Mouse (Mus musculus) heart, postnatal 10 days (tissue): ENCODE measurements around the gene Umad1. TPM values are rescaled to one million over a fixed set of nuclear protein-coding genes. Genes with fewer than 3 reads are reported as not detected.
A peak's percentile ranks its signal among the peaks of the same experiment; 100 is the strongest.

Source experiments
- DNase-seq, 2 experiments: peaks; one replicate each; pipeline ENCODE4 v3.0.0; 2021
- intact Hi-C: fragments of 180-260 bp; cut with DNase I; formaldehyde crosslinking; loops from one replicate; pipeline ENCODE4 v1.15.1; 2025
- total RNA-seq, 2 experiments: library from RNA; stranded (reverse); gene quantifications; 2 replicates each; pipeline ENCODE4 v1.2.3; 2021

The Umad1 gene
- total RNA-seq, 2 experiments from 2014 or later: 11.5 to 12.2 TPM

DNA sequence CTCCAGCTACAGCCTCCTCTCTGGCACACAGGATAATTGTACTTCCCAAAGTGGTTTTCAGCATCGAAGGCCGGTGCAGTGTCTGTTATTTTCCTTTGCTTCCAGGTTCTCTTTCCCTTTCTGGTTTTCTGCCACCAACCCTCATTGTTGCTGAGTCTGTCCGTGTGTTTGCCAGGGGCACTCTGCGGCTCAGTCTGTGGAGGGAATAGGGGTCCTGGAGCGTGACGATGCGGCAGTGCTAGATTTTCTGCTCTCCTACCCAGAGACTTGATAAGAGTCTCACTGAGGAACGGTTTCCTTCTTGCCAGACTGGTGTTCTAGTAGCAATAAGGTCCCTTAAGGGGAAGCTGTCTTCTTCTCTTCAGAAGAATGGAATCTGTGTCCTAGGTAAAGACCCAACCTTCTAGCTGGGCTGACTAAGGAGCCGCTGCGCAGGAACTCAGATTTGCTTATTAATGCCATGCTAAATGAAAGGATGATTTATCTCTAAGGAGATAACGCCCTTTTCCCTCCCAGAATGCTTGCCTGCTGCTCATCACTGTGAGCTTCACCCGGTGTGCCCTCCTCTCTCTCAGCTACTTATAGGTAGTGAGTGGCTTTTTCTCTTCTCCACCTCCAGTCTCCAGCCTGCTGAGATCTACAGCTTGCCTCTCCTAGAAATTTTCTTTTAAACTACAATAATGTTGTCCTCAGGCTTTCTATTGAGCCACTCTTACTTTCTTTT, 105.1 kb downstream of the Umad1 start:
- DNase-seq: no peak
- intact Hi-C loops: no loop called here

DNA sequence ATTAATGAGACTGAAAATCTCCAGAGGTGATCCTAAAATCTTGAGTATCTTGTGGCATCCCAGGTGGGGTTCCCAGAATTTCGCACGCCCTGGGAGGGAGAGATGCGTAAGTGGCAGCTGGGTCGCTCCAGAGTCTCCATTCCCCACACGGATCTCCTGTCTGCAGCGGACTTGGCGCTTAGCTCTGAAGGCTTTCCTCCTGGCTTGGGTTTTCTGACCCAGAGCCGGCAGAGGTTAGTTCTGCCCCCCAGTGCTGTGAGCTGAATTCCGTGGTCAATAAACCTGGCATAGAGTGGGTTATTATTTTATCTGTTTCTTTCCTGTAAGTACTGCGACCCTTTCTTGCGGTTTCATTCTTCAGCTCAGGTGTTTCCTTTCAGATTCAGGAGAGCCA, 105.7 kb downstream of the Umad1 start:
- intact Hi-C loops: no loop called here
- DNase-seq: no peak

DNA sequence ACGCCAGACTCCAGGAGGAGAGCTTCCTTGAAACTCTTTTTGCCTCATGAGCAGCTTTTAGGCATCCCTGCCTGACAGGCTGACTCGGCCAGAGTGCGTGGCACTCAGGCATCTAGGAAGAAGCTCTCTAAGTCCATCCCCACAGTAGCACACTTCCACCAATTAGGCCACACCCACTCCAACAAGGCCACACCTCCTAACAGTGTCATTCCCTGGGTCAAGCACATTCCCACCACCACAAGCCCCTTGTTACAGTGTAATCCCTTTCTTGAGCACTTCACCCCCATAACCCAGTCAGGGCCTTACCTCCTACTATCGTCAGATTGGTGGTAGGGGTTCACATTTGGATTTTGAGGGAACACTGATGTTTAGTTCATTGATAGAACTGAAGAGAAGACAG, 108.6 kb downstream of the Umad1 start:
- no peak for DNase-seq
- intact Hi-C loops: no loop called here

DNA sequence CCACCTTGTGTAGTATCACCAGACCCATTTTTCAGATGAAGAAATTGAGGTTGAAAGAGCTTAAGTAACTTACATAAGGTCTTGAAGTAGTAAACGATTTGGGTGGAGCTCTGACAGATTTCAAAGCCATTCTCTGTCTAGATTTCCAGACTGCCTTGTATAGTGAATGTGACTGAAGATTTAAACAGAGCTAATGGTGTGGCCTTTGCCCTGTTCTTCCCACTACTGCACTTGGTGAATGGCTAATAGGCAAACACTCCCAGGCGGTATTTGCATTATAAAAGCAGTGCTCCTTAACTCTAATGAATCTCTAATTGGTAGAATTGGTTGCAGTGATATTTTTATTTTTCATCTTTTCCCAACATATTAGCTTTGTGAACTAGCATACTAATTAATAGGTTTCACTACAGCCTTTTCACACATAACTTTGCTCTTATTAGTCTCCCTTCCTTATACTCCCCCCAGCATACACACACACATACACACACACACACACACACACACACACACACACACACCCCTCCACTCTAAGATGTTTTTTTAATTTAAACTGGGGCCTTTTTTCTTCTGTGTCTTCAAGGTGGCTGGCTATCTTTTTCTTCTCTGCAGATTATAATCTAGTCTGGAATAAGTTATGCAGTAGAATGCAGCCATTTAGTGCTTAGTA, 109.2 kb downstream of the Umad1 start:
- no peak for DNase-seq
- intact Hi-C loops: no loop called here

DNA sequence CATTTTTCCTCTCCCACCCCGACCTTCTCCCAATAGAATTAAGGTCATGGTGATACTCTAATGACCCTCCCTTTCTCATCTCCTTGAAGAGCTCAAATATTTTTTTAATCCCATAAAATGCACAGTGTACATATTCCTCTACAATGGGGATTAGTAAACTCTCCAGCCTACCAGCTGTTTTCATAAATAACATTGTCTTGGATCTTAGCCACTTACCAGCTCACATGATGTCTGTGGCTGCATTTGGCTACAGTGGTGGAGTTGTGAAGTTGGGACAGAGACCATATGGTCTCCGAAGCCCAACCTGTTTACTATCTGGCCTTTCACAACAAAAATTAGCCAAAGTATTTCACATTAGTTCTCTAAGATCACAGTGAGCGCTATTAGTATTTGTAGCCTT, 111.5 kb downstream of the Umad1 start:
- peak; percentile 47 to 57 for DNase-seq
- intact Hi-C loops: no loop called here

DNA sequence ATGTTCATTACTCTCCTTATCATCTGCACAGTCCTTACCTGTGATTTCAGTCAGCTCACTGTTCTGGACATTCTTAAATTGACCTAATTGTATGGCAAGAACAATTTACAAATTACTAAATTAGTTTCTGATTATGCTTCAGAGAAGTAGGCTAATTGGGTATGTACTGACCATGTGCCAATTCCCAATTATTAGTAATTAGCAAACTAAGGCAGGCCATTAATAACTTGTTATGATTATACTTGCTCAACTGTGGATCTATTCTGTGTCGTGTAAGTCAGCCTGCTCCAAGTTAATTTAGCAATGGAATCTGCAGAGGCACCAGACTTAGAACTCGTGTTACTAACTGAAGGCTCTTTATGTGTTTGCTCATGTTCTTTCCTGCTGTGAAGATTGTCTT, 114.0 kb downstream of the Umad1 start:
- intact Hi-C loops: no loop called here
- no peak for DNase-seq

DNA sequence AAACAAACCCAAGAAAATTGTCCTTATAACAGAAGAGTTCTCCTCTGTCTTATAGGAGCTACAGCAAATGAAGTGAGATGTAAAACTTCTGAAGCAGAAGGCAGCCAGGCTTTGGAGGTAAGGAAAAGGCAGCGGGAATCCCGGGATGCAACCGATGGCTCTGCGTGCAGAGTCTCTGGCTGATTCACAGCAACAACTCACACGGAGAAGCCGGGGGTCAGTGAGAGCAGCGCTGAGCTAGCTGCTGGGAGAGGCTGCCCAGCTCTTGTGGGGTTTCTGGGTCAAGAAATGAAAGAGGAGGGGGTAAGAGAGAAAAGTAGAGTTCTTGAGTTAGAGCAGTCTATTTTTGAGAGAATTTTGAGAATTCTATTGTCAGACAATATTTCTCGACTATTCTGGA, 114.8 kb downstream of the Umad1 start:
- intact Hi-C loops: no loop called here
- no peak for DNase-seq

DNA sequence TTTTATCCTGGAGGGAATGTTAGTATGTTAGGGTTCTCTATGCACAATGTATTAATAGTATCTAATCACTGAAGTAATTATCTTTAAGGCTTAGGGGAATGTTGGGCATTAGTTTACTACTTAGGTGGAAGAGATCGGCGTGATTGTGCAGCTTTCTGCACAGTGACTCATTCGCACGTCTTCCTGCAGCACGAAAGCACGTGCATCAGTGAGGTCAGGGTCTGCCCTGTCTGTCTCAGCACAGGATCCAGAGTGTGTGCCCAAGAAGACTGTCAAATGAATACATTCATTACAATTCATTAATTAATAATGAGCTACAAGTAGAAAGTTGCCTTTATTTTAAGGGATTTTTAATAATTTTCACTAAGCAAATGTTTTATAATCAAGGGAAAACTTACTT, 115.2 kb downstream of the Umad1 start:
- DNase-seq: no peak
- intact Hi-C loops: no loop called here

DNA sequence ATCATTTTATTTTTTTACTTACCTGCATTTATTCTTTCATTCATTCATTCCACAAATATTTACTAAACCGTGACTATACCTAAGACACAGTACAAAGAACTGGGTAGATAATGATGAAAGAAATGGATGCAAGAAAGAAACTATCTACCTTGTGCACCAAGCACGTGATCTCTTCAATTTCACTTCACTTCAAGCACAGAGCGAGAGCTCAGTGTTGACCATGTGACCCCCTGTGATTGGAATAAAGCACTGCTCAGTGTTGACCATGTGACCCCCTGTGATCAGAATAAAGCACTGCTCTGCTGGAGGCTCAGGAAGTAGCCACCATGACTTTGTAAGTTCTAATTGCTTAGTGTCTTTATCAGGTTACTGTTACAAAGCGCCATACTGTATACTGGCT, 115.6 kb downstream of the Umad1 start:
- intact Hi-C loops: no loop called here
- DNase-seq: no peak

DNA sequence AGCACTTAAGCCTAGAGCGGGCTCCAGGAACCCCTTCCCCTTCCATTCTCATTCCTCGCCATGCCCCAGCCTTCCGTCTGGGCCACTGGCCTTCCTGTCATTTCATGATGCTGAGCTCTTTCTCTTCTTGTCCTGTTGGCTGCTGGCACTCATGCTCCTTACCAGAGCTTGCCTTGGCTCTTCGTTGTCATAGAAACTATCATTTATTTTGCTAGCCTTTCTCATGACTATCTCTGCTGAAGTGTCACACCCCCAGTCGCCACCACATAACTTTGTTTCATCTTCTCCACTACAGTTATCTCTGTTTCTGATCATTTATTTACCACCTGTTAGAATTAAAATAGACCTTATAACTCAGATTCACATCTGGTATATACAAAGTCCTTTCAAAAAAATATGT, 117.3 kb downstream of the Umad1 start:
- no peak for DNase-seq
- intact Hi-C loops: no loop called here

DNA sequence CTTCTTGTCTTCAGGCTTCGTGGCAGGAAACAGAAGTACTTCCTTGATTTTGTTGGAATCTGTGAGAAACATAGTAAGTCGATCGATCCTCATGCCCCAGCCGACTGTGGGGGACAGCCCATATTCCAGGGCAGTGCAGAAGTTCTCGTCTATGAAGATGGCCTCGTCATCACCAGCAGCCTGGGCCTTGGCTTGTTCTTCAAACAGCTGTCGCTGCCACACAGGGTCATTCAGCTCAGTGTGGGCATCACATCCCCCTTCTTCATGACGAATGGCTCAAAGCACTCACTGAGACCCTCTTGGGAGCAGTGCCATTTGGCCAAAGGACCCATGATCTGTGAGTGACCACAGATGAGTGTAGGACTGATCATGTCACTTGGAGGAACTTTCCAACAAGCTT, 118.6 kb downstream of the Umad1 start:
- DNase-seq: no peak

DNA sequence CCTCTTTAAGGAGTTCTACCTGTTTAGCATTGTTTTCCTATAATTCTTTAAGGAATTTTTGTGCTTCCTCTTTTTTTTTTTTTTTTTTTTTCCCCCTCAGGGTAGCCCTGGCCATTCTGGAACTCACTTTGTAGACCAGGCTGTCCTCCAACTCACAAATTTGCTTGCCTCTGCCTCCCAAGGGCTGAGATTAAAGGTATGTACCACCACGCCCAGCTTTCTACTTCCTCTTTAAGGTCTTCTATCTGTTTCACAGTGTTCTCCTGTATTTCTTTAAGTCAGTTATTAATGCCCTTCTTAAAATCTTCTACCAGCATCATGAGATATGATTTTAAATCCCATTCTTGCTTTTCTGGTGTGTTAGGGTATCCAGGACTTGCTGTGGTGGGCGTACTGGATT, 130.2 kb downstream of the Umad1 start:
- DNase-seq: no peak
- intact Hi-C loops: no loop called here

More for the DNA sequence above, 118.6 kb downstream of the Umad1 start:
- intact Hi-C loops: no loop called here

DNA sequence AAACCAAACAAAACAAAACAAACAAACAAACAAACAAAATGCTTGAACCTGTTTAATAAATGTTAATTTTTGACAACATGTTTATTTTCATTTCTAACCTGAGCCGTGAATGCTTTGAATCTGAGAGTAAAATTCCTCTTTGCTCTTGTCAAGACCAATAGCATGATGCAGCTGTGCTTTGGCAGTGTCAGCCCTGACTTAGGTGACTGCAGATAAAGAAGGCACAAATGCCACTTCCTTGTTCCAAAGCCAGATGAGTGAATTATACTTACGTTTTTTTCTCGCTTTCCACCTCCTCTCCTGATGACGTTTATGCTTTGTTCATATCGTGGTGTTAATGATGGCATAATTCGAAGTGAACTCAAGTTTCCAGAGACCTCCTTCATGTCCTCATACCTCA, 131.2 kb downstream of the Umad1 start:
- DNase-seq: no peak
- intact Hi-C loops: no loop called here

DNA sequence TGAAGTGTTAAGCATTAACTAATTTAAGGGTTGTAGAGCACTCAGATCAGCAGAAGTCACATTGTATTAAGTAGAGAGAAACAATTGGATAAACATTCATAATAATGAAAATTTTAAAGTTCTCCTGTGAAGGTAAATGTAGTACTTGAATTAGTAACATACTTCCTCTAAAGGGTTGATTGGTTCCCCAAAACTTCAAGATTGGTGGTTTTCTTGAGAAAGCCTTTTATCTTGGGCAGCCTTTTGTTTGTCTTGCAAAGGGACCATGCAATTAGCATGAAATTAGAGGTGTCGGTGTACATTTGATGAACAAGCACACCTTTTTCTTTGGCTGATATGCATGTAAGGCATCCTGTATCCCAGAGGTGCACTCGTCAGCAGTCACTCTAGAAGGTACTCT, 131.8 kb downstream of the Umad1 start:
- intact Hi-C loops: no loop called here
- no peak for DNase-seq

DNA sequence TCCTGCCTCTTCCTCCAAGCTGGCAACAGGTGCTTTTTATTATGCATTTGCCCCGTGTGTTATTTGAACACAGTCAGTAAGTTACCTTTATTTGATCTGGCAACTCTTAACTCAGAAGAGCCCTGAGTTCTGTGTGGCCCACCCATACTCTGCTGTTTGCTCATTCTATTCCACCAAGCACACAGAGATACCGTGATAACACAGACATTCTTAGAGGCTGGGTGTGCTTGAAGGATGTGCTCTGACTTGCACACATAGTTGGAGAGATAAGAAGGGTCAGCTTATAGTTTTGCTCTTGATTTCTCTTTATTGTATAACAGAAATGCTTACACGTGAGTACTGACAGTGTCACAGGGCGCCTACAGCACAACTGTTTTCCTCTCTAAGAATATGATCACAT, 133.9 kb downstream of the Umad1 start:
- intact Hi-C loops: no loop called here
- DNase-seq: no peak

DNA sequence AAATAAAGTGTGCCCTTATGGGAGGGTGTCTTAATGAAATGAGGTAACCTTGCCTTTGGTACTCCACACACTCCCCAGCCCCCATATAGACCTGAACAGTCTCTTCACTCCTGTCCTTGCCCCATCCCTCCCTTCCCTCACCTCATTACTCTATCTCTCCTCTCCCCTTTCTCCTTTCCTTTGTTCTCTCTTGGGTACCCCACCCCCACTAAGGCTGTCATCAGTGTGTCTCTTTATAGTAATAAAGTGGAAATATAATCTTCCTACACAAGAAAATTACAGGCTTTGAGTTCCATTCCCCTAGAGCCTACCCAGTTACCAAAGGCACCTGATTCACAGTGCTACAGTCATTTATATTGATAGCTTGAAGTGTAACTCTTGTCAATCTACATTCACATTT, 135.0 kb downstream of the Umad1 start:
- intact Hi-C loops: no loop called here
- DNase-seq: no peak

DNA sequence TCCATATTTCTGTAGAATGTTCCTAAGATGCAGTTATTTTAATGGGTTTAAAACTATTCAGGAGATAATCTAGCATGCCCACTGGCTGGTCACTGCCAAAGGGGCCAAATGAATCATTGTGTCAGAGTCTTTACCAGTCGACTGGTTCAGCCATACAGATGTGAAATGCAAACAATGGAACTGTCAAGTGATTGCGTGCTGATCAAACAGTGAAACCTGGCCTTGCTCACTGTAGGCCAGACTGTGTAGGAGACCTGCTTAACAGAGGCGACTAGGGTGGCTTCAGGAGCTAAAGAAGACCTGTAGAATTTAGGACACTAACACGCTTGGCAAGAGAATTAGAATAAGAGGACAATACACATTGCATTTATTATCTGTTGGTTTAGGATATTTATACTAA, 136.0 kb downstream of the Umad1 start:
- intact Hi-C loops: no loop called here
- no peak for DNase-seq

DNA sequence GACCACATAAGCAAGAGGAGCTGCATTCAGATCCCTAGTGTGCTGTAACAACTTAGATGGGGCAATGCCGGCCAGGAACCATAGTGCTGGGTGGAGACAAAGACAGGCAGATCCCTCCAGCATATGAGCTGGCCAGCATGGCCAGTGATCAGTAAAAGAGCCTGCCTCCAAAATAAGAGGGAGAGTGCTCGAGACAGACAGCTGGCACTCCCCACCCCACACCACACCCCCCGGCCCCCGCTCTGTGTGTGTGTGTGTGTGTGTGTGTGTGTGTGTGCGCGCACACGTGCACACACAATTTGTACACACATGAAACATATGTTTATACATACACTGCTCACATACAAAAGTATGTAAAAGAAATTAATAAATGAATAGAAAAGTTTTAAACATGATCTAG, 138.2 kb downstream of the Umad1 start:
- no peak for DNase-seq
- intact Hi-C loops: no loop called here

DNA sequence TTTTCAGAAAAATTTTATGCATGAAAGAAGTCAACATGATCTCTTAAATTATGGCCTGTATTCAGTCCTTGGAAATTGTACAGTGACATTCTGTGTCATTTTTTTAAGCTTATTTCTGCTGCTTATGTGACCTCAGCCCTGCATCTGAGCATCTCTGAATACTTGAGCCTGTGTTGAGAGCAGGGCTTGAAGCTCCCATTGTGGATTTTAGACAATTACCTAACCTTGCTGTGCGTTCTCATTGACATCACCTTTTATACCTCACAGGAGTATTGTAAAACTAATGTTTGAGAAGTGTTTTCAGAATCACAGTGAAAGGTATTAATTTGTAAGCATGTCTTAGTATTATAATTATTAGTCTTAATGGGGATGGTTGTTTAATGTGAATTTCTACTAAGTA, 140.6 kb downstream of the Umad1 start:
- no peak for DNase-seq
- intact Hi-C loops: loop anchor here (5.0 kb wide), 1 partner anchor 122 kb away; no protein-coding TSS in a partner anchor

DNA sequence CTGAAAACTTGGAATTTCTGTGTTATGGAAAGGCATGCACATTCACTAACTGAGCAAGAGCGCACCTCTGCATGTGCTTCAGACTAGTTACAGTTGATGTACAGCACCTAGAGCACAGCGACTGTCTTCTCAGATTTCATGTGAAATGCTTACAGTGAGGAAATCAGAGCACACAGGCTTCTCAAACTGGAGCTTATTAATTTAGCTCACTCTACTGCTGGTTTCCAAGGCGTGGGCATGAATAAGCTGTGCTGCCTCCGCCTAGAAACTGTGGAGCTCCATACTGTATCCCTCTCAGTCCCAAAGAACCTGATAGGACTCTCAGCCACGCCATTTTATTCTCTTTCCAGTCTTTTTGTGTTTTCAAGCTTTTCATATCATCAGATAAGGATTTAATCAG, 144.0 kb downstream of the Umad1 start:
- intact Hi-C loops: loop anchor here (5.0 kb wide), 1 partner anchor 126 kb away; no protein-coding TSS in a partner anchor

DNA sequence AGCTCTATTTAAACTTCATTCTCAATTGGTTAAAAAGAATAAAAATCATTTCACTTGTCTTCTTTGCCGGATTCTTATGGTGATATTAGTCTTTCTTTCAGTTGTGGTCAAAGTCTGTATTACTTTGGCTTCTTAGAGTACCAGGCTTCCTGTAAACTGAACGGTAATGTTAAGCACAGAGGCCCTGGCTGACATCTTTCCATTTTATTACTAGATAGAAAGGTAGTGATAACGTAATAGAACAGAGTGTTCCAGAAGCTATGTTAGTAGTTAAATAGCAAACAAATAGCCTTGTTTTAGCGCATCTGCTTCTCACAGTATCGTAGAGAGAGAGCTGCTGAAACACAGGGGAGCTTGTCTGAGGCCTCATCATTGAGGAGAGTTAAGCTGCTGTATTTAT, 146.8 kb downstream of the Umad1 start:
- no peak for DNase-seq
- intact Hi-C loops: no loop called here

More for the DNA sequence above, 144.0 kb downstream of the Umad1 start:
- no peak for DNase-seq

DNA sequence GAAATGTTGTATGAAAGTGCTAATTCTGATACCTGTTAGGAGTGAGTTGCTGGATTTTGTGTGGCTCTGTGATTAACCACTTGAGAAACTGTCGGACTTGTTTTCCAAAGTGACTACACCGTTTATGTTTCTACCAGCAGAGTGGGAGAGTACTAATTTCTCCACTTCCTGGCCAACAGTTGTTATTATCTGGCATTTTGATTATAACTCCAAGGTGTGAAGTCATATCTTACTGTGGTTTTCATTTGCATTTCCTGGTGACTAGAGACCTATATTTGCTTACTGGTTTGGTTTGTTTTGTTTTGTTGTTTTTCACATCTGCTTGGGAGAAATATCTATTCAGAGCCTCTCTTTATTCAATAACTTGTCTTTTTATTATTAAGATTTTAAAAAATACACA, 149.2 kb downstream of the Umad1 start:
- intact Hi-C loops: no loop called here
- DNase-seq: no peak

DNA sequence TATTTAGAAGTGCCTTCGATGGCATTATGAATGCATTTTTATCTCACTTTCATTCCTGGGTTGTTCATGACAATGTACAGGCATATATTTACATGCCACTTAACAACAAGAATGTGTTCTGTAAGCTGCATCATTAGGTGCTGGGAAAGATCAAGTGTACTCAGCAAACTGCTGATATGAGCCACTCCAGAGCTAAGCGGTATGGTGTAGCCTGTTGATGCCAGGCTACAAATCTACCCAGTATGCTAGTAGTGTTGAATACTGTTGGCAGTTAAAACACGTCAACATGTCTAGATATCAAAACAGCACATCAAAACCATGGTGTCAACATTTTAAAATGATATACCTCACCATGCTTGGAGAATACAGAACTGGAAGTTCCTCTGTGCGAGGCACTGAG, 150.8 kb downstream of the Umad1 start:
- DNase-seq: no peak
- intact Hi-C loops: no loop called here
